Mouse (Mus musculus): ENCODE measurements around the gene Mgll. TPM values are rescaled to one million over a fixed set of nuclear protein-coding genes. Genes with fewer than 3 reads are reported as not detected.

Mgll gene
- total RNA-seq, 2 experiments from 2014 or later, result 173 to 177 TPM

DNA sequence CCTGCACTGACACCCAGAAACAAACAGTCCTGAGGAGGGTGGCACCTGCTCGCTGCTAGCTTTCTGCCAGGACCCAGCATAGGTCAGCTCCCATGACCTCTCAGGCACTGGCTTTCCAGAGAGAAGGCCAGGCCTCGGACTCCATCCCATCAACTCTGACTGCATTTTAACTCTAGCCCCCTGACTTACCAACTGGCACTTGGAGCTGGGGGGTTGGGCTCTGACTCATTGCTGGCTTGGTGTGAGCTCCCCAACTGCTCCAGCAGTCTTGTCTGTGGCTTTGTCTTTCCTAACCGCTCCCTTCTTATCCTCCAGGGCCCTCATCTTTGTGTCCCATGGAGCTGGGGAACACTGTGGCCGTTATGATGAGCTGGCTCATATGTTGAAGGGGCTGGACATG is 40.1 kb downstream of the Mgll start:
- intact Hi-C loops (cut with DNase I), result no loop called here
- peak in 1 of 2 experiments; percentile 42 for DNase-seq

DNA sequence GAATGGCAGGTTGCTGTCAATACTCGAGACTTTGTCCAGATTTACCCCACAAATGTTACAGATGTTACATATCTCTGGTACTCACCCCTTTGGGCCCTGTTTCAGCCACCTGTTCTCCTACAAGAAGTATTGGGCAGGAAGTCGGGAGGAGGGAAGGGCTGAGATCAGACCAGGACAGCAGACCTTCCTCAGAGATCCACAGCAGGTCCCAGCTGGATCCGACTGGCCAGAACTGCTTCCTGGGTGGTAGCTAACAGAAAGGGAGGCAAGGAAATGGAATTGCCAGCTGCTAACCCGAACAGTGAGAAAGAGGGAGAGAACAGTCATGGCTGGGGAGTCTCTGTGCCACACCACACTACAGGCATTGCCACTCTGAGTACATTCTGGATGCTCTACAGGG is 43.5 kb downstream of the Mgll start:
- intact Hi-C loops (cut with DNase I), result no loop called here
- peak in 1 of 2 experiments; percentile 39 for DNase-seq

DNA sequence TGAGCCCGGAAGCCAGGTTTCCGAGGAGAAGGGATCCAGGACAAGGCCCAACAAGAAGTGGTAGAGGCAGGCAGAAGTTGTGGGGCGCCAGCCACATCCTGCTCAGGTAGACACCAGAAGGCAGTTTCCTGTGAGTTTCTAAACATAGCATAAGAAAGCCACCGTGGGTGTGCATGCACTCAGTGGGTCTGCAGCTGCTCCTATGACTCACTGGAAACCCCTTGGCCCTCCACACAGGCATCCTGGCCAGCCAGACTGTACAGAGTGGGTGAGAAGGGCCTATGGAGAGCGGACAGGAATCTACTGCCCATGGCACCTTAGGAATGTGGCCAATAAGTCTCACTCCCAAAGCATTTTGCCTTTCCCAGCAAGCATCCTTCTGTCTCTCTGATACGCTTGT is 45.5 kb downstream of the Mgll start:
- DNase-seq, result no peak
- intact Hi-C loops (cut with DNase I), result no loop called here

DNA sequence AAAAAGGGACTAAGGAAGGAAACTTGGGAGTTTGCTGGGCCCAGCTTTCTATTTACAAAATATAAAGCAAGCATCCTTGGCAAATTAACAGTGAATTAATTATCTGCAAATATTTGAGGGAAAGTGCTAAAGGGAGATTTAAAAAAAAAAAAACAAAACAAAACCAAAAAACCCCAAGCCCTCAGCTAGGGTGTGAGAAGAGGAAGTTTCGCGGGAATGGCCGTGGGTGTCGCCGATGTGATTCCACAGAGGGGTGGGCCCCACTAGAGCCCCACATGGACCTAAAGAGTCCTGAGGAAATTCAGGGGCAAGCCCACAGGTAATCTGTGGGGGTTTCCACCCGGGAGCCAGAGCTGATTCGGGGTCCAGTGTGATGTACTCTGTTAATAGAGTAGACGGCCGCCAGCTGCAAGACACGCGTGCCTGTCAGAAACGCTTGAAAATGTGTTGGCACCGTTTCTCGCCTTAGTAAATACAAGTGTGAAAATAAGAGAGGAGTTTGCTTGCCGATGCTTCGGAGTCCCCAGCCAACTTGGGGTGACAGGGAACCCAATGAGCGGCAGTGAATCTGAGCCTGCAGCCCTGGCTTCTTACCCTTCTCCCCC is 46.2 kb downstream of the Mgll start:
- intact Hi-C loops (cut with DNase I), result no loop called here

DNA sequence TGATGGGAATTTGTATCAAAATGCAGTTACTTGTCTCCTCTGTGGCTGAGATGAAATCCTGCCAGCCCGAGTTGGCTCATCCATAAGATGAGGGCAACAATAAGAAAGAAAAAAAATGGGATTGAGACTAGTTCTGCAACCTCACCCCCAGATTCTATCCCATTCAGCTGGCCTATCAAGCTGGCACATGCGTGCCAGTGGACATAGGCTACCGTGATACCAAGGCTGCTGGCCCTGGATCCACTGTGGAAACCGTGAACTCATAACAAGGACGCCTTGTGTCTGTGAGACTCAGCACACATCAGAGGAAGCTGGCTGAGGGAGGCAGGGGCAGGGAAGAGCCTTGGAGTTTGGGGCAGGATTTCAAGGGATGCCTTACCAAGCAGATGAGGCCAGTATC is 46.8 kb downstream of the Mgll start:
- DNase-seq, result no peak

More for the DNA sequence above, 46.2 kb downstream of the Mgll start:
- no peak for DNase-seq

DNA sequence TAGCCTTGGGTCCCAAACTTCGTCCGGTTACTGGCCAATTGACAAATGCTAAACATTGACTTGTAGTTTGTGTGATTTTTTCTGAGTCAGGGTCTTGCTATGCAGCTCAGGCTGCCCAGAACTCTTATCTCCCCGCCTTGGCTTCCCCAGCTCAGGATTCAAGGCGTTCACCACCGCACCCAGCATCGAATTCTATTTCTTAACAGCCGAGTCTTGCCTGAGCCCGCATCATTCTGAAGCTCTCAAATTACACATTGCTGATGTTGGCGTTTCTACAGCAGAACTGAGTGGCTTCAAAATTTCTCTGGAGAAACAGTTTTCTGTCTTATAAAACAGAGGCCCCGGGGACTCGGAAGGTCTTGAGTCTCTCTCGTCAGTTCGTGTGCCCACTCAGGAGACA is 47.8 kb downstream of the Mgll start:
- no peak for DNase-seq
- intact Hi-C loops (cut with DNase I), result no loop called here

More for the DNA sequence above, 46.8 kb downstream of the Mgll start:
- intact Hi-C loops (cut with DNase I), result no loop called here

DNA sequence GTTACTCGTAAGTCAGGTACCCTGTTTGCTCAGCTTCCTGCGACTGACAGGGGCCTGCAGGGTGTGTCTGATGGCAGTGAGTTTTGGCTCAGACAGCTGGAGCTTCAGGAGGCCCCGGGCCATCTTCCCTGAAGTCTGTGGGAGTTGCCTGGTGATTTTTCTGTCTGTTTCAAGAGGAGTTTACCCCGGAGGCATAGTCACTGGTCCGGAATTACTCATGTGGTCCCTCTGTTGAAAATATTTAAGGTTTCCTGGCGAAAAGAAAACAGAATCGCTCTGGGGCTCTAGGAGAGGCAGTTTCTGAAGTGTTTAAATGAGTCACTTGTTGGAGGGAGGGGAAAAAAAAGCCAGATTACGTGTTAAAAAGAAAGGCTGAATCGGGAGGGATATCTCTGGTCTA is 49.8 kb downstream of the Mgll start:
- intact Hi-C loops (cut with DNase I), result no loop called here

DNA sequence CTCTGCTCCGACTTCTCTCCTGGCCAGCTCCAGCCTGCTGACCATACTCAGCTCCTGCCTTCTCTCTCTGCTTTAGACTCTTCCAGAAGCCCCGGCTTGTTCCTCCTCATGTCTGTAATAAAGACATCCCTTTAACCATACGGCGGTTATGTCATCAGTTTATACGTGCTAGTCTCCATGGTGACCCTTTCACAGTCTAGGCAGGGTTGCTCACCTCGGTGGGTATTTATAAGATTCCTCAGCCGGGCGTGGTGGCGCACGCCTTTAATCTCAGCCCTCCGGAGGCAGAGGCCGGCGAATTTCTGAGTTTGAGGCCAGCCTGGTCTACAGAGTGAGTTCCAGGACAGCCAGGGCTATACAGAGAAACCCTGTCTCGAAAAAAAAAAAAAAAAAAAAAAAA is 51.1 kb downstream of the Mgll start:
- intact Hi-C loops (cut with DNase I), result no loop called here
- DNase-seq, result no peak

More for the DNA sequence above, 49.8 kb downstream of the Mgll start:
- DNase-seq, result no peak

DNA sequence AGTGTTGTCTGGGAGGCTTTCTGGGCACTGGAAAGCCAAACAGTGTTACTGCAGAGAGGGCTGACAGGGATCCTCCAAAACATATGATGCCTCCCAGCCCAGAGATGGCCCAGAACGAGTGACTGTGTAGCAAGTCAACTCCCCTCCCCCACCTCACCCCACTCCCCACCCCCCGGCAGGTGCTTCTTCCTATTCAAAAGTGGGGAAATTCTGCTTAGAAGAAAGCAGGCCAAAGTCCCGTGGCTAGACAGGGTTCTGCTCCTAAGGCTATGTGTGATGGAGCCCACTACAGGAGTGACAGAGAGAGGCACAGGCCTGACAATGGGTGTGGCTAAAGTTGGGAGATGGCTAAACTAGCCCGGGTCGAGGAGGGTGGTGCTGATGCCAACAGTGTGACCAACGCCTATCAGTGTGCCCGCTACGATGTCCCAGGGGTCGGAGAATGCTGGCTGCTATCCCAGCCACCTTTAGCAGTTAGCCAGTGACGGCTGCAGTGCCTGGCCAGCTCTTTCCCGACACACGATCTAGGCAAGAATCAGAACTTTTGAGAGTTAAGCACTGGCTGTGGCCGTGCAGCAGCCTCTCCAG is 52.2 kb downstream of the Mgll start:
- intact Hi-C loops (cut with DNase I), result no loop called here
- DNase-seq, result peak; percentile 68 to 75

DNA sequence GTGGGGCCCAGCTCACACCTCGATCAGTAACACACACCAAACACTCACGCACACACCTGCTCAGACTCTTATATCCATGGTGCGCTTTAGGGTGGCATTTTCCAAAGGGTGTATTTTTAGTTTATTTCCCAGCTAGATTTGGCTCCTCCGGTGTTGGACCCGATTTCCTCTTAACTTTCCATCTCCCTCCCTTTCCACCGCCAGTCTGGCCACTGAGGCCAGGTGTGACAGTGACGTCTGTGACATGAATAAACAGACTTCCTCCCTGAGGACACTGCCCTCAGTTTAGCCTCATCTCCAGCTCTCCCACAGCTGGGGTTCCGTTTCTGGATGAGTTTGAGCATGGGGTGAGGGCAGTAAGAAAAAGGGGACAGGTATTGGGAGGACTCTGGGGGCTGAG is 52.8 kb downstream of the Mgll start:
- intact Hi-C loops (cut with DNase I), result no loop called here
- no peak for DNase-seq

DNA sequence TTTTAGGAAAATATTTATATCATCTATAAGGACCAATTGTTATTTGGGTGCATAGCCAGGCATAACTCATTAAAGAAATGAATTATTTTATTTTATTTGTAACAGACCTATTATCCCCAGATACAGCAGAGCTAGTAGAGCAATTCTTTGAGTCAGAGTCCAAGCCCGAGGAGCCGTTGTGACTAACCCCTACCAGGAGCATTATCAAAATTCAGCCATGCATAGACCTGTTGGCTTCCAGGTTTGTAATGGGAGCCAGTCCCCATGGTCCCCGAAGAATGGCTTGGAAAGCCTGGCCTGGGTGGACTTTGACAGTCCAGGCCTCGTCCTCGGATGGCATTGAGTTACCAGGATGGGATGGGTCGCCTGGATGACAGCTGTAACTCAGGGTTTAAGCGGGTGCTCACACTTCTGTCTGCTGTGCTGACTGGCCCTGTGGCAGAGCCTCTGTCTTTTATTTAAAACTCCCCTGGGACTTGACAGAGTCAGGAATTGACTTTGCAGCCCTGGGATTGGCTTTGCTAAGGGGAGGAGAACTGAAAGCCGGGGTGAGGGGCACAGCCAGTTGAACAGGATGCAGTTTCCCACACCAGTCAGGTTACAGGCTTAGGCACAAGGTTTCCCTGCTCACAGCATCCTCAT is 54.0 kb downstream of the Mgll start:
- DNase-seq, result no peak
- intact Hi-C loops (cut with DNase I), result no loop called here

DNA sequence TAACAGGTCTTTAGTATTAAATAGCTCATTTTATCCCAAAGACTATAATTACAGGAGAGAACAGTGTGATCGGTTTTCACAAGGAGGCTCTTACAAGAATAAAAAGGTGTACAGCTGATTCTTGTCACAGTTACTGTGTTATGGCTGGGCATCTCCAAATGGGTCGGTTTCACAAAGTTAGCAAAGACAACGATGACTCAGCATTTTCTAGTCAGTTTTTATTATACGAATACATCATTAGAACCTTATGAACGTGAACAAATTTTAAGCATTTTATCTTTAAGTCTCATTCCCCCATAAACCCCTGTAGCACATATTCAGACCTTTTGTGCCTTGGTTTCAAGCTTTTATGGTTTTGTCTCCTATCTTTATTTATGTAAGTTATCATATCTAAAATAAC is 55.5 kb downstream of the Mgll start:
- no peak for DNase-seq
- intact Hi-C loops (cut with DNase I), result no loop called here

DNA sequence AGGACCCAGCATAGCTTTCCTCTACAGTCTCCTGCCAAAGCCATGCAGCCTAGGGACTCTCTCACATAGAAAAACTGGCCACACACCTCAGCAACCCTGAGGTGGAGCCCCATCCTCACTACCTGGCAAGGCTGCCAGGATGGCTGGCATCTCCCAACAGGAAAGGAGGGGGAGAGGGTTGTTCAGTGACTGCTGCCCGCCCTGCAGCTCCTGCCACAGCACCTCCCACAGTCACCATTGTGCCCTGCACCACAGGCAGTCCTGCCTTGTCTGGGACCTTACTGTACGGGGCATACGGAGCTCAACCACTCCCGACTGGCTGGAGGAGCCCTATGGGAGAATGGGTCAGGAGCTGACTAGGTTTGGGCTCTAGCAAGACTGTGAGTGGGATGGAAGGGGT is 57.7 kb downstream of the Mgll start:
- intact Hi-C loops (cut with DNase I), result no loop called here
- no peak for DNase-seq

DNA sequence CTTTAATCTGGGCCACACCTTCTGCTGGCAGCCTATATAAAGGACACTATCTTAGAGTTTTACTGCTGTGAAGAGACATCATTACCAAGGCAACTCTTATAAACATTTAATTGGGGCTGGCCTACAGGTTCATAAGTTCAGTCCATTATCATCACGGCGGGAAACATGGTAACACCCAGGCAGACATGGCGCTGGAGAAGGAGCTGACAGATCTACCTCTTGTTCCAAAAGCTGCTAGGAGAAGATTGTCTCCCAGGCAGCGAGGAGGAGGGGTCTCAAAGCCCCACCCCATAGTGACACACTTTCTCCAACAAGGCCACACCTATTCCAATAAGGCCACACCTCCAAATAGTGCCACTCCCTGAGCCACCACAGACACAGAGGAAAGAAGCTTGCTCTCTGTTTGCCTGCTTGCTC is 58.8 kb downstream of the Mgll start:
- DNase-seq, result no peak
- intact Hi-C loops (cut with DNase I), result no loop called here

DNA sequence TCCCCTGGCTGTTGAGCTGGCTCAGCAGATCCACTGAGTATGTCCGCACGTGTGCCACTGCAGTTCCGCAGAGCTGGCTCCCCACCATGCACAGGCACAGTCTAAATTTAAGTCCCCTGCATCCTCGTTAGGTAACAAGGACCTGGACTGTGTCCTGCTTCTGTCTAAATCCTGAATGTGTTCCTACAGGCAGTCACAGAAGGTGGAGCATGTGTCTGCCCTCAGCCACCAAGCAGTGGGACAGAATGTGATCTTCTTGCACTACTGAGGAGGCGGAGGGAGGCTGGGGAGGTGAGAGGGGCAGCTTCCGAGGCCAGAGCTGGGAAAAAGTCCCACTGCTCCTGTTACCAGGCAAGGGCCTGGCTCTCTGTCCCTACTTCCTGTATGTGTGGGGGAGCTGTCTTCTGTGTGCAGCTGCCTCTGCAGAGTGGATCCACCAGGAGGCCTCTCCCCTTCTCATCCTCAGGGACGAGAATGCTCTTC is 60.5 kb downstream of the Mgll start:
- intact Hi-C loops (cut with DNase I), result loop anchor here (2.0 kb wide), 1 partner anchor 40 kb away; no protein-coding TSS in a partner anchor
- DNase-seq, result peak; percentile 62

DNA sequence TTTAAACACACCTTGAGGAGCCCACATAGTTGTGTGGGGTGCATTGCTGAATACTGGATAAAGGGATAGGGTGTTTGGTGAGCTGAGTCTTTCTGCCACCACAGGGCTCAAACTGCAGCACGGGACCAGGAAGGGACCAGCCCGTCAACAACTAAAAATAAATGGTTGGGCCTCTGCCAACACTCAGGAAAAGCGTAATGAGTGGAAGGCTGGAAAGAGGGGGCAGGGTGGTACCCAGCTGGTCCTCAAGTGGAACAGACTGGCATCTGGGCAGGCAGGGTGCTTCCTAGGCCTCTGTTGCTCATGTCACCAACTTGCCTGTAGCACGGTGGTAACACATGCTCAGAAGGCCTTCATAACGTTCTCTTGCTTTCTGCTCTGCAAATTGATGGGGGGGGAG is 61.1 kb downstream of the Mgll start:
- peak in 1 of 2 experiments; percentile 61 for DNase-seq
- intact Hi-C loops (cut with DNase I), result loop anchor here (2.0 kb wide), 1 partner anchor 39 kb away; no protein-coding TSS in a partner anchor

DNA sequence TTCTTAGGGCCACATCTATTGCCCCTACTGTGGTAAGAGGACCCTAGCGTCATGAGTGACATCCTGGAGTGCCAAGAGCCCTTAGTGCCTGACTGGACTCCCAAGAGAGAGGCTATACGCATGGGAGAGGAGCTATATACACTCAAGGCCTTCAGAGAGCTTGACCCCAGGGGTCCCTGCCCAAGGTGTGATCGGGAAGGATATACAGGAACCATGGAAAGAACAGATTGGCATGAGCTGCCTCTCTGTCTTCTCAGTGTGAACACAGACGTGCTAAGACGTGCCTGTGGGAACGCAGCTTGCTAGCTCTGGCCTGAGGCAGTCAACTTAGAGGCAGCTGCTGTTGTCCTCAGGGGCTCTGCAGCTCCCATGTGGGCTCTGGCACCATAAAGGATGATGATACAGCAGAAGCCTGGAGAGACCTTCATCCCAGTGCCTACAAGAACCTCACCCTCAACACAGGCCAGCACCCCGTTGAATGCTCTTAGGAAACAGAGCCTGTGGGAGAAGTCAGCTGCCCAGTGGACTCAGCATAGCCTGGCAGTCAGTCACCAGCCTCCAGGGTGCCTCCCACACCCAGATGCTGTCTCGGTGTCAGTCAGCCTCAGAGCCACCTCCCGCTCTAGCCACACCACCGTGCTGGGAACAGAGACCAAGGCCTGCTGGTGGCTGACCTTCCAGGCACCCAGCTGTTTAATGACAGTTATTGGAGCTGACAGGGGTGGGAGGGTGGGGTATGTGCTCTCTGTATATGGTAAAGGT is 61.8 kb downstream of the Mgll start:
- intact Hi-C loops (cut with DNase I), result loop anchor here (2.0 kb wide), 1 partner anchor 39 kb away; no protein-coding TSS in a partner anchor
- DNase-seq, result no peak

DNA sequence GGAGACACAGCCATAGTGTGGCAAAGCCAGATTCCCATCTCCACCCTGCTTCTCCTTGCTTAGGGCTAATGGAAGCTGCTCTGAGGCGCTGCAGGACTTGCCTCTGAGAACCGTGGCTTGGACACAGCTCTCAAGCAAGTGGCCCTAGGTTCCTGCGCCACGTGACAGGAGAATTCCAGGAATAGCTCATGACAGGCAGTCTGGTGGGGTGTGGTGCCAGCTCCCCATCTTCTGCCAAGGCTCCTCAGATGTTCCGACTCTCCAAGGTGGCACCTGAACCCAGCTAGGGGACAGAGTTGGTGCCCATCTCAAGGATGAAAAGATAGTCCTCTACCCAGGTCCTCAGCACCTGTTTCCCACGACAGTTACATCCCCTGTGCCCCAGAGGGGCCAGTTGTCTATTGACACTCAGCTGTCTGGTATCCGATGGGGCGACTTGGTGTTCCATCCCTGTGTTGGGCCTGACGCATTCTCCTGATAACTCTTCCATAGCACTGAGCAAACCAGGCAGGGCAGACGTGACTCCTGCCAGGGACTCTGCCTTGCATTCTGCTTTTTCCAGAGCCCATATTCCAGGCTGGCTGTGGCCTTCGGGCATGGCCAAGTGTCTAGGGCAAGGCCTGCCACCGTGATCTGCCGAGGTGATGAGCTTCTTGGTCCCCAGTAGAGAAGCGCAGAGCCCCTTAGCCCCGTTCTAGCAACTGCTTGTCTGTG is 62.7 kb downstream of the Mgll start:
- DNase-seq, result peak in 1 of 2 experiments; percentile 70
- intact Hi-C loops (cut with DNase I), result no loop called here

DNA sequence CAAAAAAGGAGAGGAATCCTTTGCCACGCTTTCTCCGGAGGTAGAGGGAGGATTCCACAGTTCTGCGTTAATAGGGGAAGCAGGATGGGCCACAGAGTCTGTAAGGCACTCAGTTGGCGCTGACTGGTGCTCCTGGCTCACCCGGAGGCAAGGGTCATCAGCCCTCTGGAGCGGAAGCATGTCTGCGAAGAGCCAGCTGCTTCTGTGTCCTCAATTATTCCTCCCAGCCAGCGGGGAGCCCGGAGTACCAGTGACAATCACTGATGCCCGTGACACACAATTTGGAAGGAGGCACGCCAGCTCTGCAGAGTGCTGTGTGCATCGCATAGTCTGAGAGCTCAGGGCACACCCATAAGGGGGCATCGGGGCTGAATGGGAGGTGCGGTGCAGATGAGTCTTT is 63.3 kb downstream of the Mgll start:
- DNase-seq, result no peak

DNA sequence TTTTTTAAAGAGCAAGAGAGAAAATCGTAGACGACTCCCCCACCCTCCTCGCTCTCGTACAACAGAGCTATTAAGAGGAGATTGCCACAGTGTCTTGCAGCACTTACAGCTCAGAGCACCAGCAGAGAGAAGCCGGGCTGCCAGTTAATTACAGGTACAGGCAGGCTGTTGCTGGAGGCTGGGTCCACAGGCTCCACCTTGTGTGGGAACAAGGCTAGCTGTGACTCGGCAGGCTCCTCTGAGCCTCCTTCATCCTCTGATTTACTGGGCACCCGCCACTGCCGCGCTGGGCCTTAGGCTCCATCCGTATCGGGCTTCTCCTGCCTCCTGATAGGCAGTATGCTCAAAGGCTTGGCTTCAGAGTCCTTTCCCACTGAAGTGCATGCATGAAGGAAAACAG is 64.0 kb downstream of the Mgll start:
- no peak for DNase-seq
- intact Hi-C loops (cut with DNase I), result no loop called here

More for the DNA sequence above, 63.3 kb downstream of the Mgll start:
- intact Hi-C loops (cut with DNase I), result no loop called here

Data from heart, postnatal 14 days (tissue).